Mouse (Mus musculus) lung, embryonic 14.5 days (tissue): Measurements from ENCODE around the gene Etv6. TPM values are rescaled to one million over a fixed set of nuclear protein-coding genes. Genes with fewer than 3 reads are reported as not detected.
A peak's percentile ranks its signal among the peaks of the same experiment; 100 is the strongest.

Experiments used
- ATAC-seq: fragments of 200-750 bp; cut with Nextera tagmentation; 2 replicates; pipeline ENCODE4 v1.8.0; 2017; ENCODE audit warnings: mild to moderate bottlenecking, moderate TSS enrichment, moderate library complexity; ENCODE audit not compliant: insufficient read depth
- DNase-seq: peaks from one replicate; pipeline ENCODE4 v3.0.0-alpha.2; 2015
- H3K27ac ChIP-seq: fragments of 300-500 bp; sonication (generic); 2 replicates; pipeline ENCODE4 v1.5.1; 2014; ENCODE audit warnings: low read depth, mild to moderate bottlenecking, moderate library complexity
- H3K27me3 ChIP-seq: fragments of 300-500 bp; sonication (generic); 2 replicates; pipeline ENCODE4 v1.6.1; 2014; ENCODE audit warnings: low read length, control low read depth; ENCODE audit not compliant: insufficient read depth
- H3K36me3 ChIP-seq: fragments of 300-500 bp; sonication (generic); 2 replicates; pipeline ENCODE4 v1.6.1; 2014; ENCODE audit warnings: control low read depth; ENCODE audit not compliant: insufficient read depth
- H3K4me1 ChIP-seq: fragments of 300-500 bp; sonication (generic); 2 replicates; pipeline ENCODE4 v1.6.1; 2014; ENCODE audit warnings: antibody characterized with exemption, control low read depth; ENCODE audit not compliant: insufficient read depth
- H3K4me2 ChIP-seq: fragments of 300-500 bp; sonication (generic); 2 replicates; pipeline ENCODE4 v1.6.1; 2014; ENCODE audit warnings: mild to moderate bottlenecking
- H3K4me3 ChIP-seq: fragments of 300-500 bp; sonication (generic); 2 replicates; pipeline ENCODE4 v1.5.1; 2014; ENCODE audit warnings: low read depth, low read length
- H3K9ac ChIP-seq: fragments of 300-500 bp; sonication (generic); 2 replicates; pipeline ENCODE4 v1.6.1; 2014
- H3K9me3 ChIP-seq: fragments of 300-500 bp; sonication (generic); 2 replicates; pipeline ENCODE4 v1.6.1; 2016; ENCODE audit warnings: low read depth, low read length, control low read depth
- CTCF ChIP-seq: IDR thresholded peaks from 2 replicates; pipeline ENCODE4 v1.5.1; 2016; ENCODE audit warnings: antibody characterized with exemption, low read depth
- WGBS: fragments of 180-500 bp; shearing (Covaris S2); extraction: QIAGEN DNeasy Blood & Tissue Kit; methylation state at CpG from one replicate; pipeline ENCODE4 v1.1.7; 2014; 5-methylcytosine and 5-hydroxymethylcytosine counted together
- polyA plus RNA-seq: library from polyadenylated mRNA; unstranded; fragments of >200 nt; fragmentation: Nextera tagmentation; extraction: Ambion mirVana; gene quantifications from 2 replicates; pipeline ENCODE4 v1.2.1, GENCODE M21; 2014

Gene Etv6
- polyA plus RNA-seq, 1 experiment from 2014 or later = 21.4 TPM

- DNase-seq (no peak), ATAC-seq (no peak)
- H3K36me3 ChIP-seq = peaks cover 6% of the 10 kb centered on the region; the same call in 1 of the 2 replicates
- no peak overlapping the region for H3K27ac ChIP-seq
- peaks cover 6% of the 10 kb centered on the region; the same call in 1 of the 2 replicates for H3K4me1 ChIP-seq
- no peaks in the 10 kb centered on the region for H3K9me3 ChIP-seq
- no peak overlapping the region for H3K9ac ChIP-seq
- TF ChIP-seq CTCF = no peak
- WGBS = 75% methylated on average over 3 of the region's 3 CpGs
- no peak overlapping the region for H3K4me2 ChIP-seq
- no peaks in the 10 kb centered on the region for H3K27me3 ChIP-seq
- H3K4me3 ChIP-seq = no peak overlapping the region
Measured at GRCm38 (mm10) chr6:134136315-134136714, 100.8 kb downstream of the Etv6 start.

GRCm38 (mm10) chr6:134139359-134139758, 103.9 kb downstream of the Etv6 start:
- Histone ChIP-seq H3K27ac (no peak overlapping the region), H3K36me3 (0 out of 2 replicates have a peak, but pooled peaks cover 6% of the 10 kb centered on the region), H3K4me3 (no peak overlapping the region), H3K4me2 (no peak overlapping the region), H3K27me3 (no peaks in the 10 kb centered on the region), H3K9ac (no peak overlapping the region), H3K9me3 (no peaks in the 10 kb centered on the region), H3K4me1 (peaks cover 28% of the 10 kb centered on the region)
- TF ChIP-seq CTCF = no peak
- DNase-seq (no peak), ATAC-seq (no peak)
- 89% methylated on average over 3 of the region's 3 CpGs for WGBS

- ATAC-seq (no peak), DNase-seq (peak; percentile 46)
- H3K36me3 ChIP-seq = 0 out of 2 replicates have a peak, but pooled peaks cover 6% of the 10 kb centered on the region
- TF ChIP-seq CTCF = no peak
- peaks cover 36% of the 10 kb centered on the region for H3K4me1 ChIP-seq
- no peak overlapping the region for H3K9ac ChIP-seq
- no peaks in the 10 kb centered on the region for H3K27me3 ChIP-seq
- no peak overlapping the region for H3K4me3 ChIP-seq
- WGBS = 48% methylated on average over 16 of the region's 16 CpGs
- no peak overlapping the region for H3K27ac ChIP-seq
- no peaks in the 10 kb centered on the region for H3K9me3 ChIP-seq
- H3K4me2 ChIP-seq = no peak overlapping the region
Measured at GRCm38 (mm10) chr6:134140718-134141615, 105.5 kb downstream of the Etv6 start.

GRCm38 (mm10) chr6:134141616-134142165, 106.2 kb downstream of the Etv6 start:
- H3K9me3 ChIP-seq = no peaks in the 10 kb centered on the region
- H3K36me3 ChIP-seq = 0 out of 2 replicates have a peak, but pooled peaks cover 6% of the 10 kb centered on the region
- no peak overlapping the region for H3K4me2 ChIP-seq
- peaks cover 36% of the 10 kb centered on the region for H3K4me1 ChIP-seq
- no peak for TF ChIP-seq CTCF
- no peak overlapping the region for H3K9ac ChIP-seq
- ATAC-seq (no peak), DNase-seq (no peak)
- no peaks in the 10 kb centered on the region for H3K27me3 ChIP-seq
- WGBS = 88% methylated on average over 1 of the region's 1 CpGs
- no peak overlapping the region for H3K4me3 ChIP-seq
- no peak overlapping the region for H3K27ac ChIP-seq

GRCm38 (mm10) chr6:134142700-134143099, 107.2 kb downstream of the Etv6 start:
- H3K4me3 ChIP-seq = no peak overlapping the region
- 56% methylated on average over 11 of the region's 11 CpGs for WGBS
- no peak overlapping the region for H3K4me2 ChIP-seq
- DNase-seq = no peak
- 0 out of 2 replicates have a peak, but pooled peaks cover 9% of the 10 kb centered on the region for H3K36me3 ChIP-seq
- H3K4me1 ChIP-seq = peaks cover 39% of the 10 kb centered on the region
- no peaks in the 10 kb centered on the region for H3K27me3 ChIP-seq
- no peak for TF ChIP-seq CTCF
- peak overlapping the region; percentile 83; the same call in 1 of the 2 replicates for H3K27ac ChIP-seq
- no peak overlapping the region for H3K9ac ChIP-seq
- no peaks in the 10 kb centered on the region for H3K9me3 ChIP-seq
- no peak for ATAC-seq

GRCm38 (mm10) chr6:134143649-134144097, 108.2 kb downstream of the Etv6 start:
- Histone ChIP-seq H3K4me2 (peak overlapping the region; percentile 31; the same call in 1 of the 2 replicates), H3K27me3 (no peaks in the 10 kb centered on the region), H3K27ac (peak overlapping the region; percentile 83), H3K36me3 (0 out of 2 replicates have a peak, but pooled peaks cover 3% of the 10 kb centered on the region), H3K9me3 (no peaks in the 10 kb centered on the region), H3K9ac (no peak overlapping the region), H3K4me1 (peaks cover 49% of the 10 kb centered on the region), H3K4me3 (no peak overlapping the region)
- WGBS = 9% methylated on average over 3 of the region's 3 CpGs
- DNase-seq (peak; percentile 71), ATAC-seq (peak; percentile 51; the same call in 1 of the 2 replicates)
- TF ChIP-seq CTCF = no peak
